Mouse (Mus musculus) brain, adult 2 months (tissue): ENCODE measurements around the gene Ceacam1.
A peak's percentile ranks its signal among the peaks of the same experiment; 100 is the strongest.
"Not testable (repeated sequence)": the region's sequence is repeated elsewhere in the genome, so short reads cannot be mapped to it uniquely, and the experiment has no call there.

Experiments used
- DNase-seq: peaks from one replicate; pipeline ENCODE4 v3.0.0; 2011; ENCODE audit warnings: low read depth, low spot score

Ceacam1 gene

GRCm38 (mm10) chr7:25477091-25477751, at the start of gene Ceacam1:
Ceacam1 (minus strand) TSS chr7:25477603.
- DNase-seq = peak; percentile 40

GRCm38 (mm10) chr7:25516070-25516777, 38.8 kb upstream of the Ceacam1 start:
- DNase-seq = not testable (repeated sequence)

GRCm38 (mm10) chr7:25515667-25516066, 38.3 kb upstream of the Ceacam1 start:
- DNase-seq = peak; percentile 3

GRCm38 (mm10) chr7:25509925-25510324, 32.5 kb upstream of the Ceacam1 start:
- no peak for DNase-seq

- no peak for DNase-seq
Measured at GRCm38 (mm10) chr7:25494649-25495048, 17.2 kb upstream of the Ceacam1 start.

GRCm38 (mm10) chr7:25490698-25491097, 13.3 kb upstream of the Ceacam1 start:
- not testable (repeated sequence) for DNase-seq

- DNase-seq = not testable (repeated sequence)
Measured at GRCm38 (mm10) chr7:25489382-25489781, 12.0 kb upstream of the Ceacam1 start.

GRCm38 (mm10) chr7:25486186-25486585, 8.8 kb upstream of the Ceacam1 start:
- DNase-seq = peak; percentile 12

GRCm38 (mm10) chr7:25485061-25485460, 7.7 kb upstream of the Ceacam1 start:
- no peak for DNase-seq

GRCm38 (mm10) chr7:25483133-25483735, 5.8 kb upstream of the Ceacam1 start:
- no peak for DNase-seq

- not testable (repeated sequence) for DNase-seq
Measured at GRCm38 (mm10) chr7:25480791-25481190, 3.4 kb upstream of the Ceacam1 start.

GRCm38 (mm10) chr7:25479440-25479839, 2.0 kb upstream of the Ceacam1 start:
- peak; percentile 14 for DNase-seq

GRCm38 (mm10) chr7:25477752-25478093, 320 bp upstream of the Ceacam1 start:
- DNase-seq = not testable (repeated sequence)

GRCm38 (mm10) chr7:25471821-25472220, 5.6 kb downstream of the Ceacam1 start:
- not testable (repeated sequence) for DNase-seq

GRCm38 (mm10) chr7:25465586-25465985, 11.8 kb downstream of the Ceacam1 start:
- not testable (repeated sequence) for DNase-seq

GRCm38 (mm10) chr7:25465010-25465409, 12.4 kb downstream of the Ceacam1 start:
- no peak for DNase-seq

GRCm38 (mm10) chr7:25462033-25462337, 15.4 kb downstream of the Ceacam1 start:
- DNase-seq = not testable (repeated sequence)

- peak; percentile 41 for DNase-seq
Measured at GRCm38 (mm10) chr7:25461336-25462032, 15.9 kb downstream of the Ceacam1 start.

GRCm38 (mm10) chr7:25452103-25452502, 25.3 kb downstream of the Ceacam1 start:
- DNase-seq = no peak

- no peak for DNase-seq
Measured at GRCm38 (mm10) chr7:25449913-25450890, 27.2 kb downstream of the Ceacam1 start.

- no peak for DNase-seq
Measured at GRCm38 (mm10) chr7:25440816-25441153, 36.6 kb downstream of the Ceacam1 start.
